Mouse (Mus musculus) right cerebral cortex, postnatal 36 days (tissue): ENCODE results near the gene Auts2.

Source experiments
- DNase-seq, 2 experiments: peaks; one replicate each; pipeline ENCODE4 v3.0.0; 2022; ENCODE audit warnings: low spot score in 2 of 2, mixed read lengths in 1 of 2

The Auts2 gene

GRCm38 (mm10) chr5:131729456-131729855, 813.7 kb downstream of the Auts2 start:
- no peak for DNase-seq

DNA sequence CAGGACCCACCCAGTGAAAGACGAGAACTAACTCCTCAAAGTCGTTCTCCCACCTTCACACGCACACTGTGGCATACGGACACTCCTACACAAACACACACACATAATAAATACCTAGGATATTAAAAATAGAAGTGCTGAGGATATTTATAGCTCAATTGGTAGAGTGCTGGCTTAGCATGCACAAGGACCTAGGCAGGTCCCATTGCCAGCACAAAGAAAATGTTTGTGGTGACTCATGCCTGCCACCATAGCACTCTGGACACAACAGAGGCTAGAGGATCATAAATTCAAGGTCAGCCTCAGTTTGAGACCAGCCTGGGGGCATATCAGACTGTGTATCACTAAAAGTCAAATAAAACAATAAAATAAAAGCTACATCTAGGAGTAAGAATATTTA, 815.2 kb downstream of the Auts2 start:
- DNase-seq, result no peak

DNA sequence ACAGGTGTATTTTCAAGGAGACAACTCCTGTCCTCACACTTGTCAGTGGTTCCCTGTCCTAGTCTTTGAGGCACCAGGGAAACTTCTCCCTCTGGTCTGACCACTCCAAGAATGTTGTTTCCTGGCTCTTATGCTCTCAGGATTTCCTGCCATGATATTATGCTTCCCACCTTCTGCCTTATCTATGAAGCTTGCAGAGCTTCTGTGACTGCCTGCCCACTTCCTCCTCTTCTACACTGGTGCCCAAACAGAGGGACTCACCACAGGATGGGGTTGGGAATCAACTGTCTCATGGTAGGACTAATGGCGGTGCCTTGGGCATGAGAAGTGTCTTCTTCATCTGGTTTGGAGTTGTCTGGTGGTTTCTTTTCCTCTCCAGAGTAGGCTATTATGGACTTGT, 818.6 kb downstream of the Auts2 start:
- no peak for DNase-seq

DNA sequence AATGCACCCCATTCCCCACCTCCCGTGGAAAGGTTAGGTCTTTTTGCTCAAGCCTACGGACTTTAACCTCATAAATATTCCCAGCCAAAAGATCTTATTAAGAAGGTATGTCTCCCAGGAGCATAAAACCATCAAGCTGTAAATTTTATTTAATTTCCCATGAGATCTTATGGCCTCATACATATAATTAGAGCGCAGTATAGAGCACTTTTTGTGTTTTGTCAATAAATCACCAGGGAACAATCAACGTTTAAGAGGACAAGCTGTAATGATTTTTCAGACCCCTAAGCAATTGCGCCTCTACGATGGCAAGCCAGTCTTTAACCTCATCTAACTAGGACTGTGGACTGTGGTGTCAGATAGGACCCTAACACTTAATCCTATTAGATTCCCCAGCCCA, 820.4 kb downstream of the Auts2 start:
- DNase-seq, result no peak

GRCm38 (mm10) chr5:131722361-131722760, 820.8 kb downstream of the Auts2 start:
- no peak for DNase-seq

DNA sequence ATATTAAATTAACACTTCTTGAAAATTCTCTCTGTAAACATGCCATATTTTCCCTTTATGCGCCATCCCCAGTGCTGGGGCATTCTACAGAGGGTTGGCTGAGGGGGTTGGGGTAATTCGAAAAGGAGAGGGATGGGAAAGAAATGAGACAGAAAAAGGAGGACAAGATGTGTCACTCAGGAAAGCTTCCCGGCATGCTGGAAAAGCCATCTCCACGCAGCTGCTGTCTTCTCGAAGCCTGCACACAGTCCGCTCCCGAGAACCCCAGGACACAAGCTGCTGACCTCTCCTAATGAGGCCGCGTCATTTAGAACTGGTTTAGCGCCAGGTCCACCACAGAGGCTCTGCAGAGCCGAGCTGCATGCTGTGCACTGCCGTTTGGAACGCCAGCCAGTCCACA, 825.1 kb downstream of the Auts2 start:
- DNase-seq, result peak in 1 of 2 experiments; percentile 14

DNA sequence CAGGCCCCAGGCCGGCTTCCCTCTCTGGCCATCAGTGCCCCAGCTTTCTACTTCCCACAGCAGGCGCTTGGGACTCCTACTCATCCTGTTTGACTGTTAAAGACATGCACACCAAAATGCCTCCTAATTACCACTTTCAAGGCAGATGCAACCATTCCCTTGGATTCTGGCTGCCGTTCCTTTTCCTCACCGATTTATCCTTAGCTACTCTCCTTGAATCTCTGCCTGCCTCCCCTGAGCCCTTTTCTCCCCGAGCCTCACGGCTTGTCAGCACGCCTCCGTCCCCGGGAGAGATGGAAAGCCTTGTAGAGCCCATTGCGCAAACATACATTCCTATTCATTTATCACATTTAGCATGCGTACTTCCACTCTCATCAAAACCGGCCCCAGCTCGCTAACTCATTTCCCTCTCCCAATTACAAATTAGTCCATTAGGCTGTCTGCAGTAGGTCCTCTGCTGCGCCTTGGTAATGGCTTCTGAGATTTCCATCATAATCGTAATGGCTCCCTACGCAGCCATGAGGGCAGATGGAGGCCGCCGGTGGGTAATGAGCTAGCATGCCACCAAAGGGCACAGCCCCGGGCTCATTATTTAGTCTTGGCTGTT, 825.7 kb downstream of the Auts2 start:
- peak in 1 of 2 experiments; percentile 5 for DNase-seq

GRCm38 (mm10) chr5:131714979-131715378, 828.2 kb downstream of the Auts2 start:
- DNase-seq, result no peak

DNA sequence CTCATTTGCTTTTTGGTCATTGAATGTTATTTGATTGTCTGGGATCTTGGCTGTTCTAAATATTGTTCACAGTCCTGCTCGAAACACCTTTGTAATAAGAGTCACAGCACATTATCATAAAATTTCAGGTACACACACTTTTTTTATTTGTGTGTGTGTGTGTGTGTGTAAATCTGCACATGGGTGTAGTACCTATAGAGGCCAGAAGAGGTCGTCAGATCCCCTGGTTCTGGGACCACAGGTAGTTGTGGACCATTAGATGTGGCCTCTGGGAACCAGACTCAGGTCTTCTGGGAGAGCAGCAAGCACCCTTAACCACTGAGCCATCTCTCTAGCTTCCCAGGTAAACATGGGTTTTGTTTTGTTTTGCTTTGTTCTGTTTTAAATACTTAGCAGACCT, 830.7 kb downstream of the Auts2 start:
- DNase-seq, result no peak

DNA sequence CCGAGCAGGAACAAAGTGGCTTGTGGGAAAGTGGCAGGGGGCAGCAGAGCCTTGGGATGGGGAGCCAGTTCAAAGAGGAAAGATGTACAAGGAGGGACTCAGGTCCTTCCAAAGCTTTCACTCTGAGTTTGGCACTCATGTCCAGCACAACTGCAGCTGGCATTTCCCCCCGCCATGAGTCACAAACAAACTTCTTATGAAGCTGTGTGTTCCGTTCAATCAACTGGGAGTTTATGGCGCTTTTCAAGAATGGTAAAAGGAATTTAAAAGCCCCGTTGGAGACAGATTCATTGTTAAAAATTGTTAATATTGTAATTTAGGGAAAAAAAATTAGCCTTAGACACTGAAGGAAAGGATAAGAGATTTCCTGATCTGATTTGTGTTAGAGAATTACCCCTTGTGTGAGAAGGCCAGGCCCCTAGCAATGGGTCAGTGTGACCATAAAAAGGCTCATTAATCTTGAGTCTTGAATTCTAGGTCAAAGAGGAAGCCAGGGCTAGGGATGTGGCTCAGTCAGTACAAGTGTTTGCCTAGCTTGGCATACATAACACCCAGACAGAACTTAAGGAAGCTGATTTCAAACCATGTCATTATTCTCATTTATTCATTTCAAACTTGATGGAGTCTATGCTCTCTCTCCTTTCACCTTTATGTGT, 831.5 kb downstream of the Auts2 start:
- DNase-seq, result no peak

GRCm38 (mm10) chr5:131710735-131711473, 832.2 kb downstream of the Auts2 start:
- DNase-seq, result no peak

GRCm38 (mm10) chr5:131707471-131707870, 835.7 kb downstream of the Auts2 start:
- peak; percentile 30 to 41 for DNase-seq

GRCm38 (mm10) chr5:131703729-131704128, 839.4 kb downstream of the Auts2 start:
- DNase-seq, result no peak

GRCm38 (mm10) chr5:131702840-131703392, 840.2 kb downstream of the Auts2 start:
- no peak for DNase-seq

- DNase-seq, result no peak
Observed at GRCm38 (mm10) chr5:131698900-131699299, 844.2 kb downstream of the Auts2 start.

GRCm38 (mm10) chr5:131690781-131691180, 852.4 kb downstream of the Auts2 start:
- DNase-seq, result no peak

- no peak for DNase-seq
Observed at GRCm38 (mm10) chr5:131686956-131687618, 856.1 kb downstream of the Auts2 start.

GRCm38 (mm10) chr5:131680127-131680845, 862.9 kb downstream of the Auts2 start:
- DNase-seq, result peak; percentile 43

DNA sequence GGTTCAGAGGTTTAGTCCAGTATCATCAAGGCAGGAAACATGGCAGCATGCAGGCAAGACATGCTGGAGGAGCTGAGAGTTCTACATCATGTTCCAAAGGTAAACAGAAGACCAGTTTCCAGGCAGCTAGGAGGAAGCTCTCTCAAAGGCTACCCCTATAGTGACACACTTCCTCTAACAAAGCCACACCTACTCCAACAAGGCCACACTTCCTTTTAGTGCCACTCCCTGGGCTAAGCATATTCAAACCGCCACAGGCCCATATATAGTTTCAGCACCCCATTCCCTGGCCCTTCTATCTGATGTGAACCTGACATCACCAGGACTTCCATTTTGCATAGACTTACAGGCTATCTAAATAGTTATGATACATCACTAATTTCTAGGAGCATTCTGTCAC, 863.6 kb downstream of the Auts2 start:
- DNase-seq, result no peak

- peak; percentile 62 to 65 for DNase-seq
Observed at GRCm38 (mm10) chr5:131677518-131677917, 865.6 kb downstream of the Auts2 start.

DNA sequence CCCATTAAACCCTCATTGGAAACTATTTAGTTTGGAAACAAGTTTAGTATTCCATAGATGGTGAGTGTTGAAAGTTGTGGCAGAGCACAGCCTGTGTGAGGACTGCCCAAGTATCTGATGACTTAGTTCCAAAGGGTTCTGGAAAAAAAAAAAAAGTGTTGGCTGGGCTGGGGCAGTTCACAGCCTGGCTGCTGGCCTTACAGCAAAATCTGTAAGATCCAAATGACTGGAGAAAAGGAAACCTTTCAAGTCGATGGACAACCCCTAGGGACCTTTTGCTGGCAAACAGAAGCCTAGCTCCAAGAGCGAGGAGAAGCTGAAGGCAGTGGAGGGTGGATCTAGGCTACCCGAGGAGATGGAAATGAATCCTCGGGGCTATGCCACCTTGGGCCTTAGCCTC, 869.4 kb downstream of the Auts2 start:
- DNase-seq, result no peak
